Mouse (Mus musculus): ENCODE data around the gene Mlf2.

Mlf2 gene

DNA sequence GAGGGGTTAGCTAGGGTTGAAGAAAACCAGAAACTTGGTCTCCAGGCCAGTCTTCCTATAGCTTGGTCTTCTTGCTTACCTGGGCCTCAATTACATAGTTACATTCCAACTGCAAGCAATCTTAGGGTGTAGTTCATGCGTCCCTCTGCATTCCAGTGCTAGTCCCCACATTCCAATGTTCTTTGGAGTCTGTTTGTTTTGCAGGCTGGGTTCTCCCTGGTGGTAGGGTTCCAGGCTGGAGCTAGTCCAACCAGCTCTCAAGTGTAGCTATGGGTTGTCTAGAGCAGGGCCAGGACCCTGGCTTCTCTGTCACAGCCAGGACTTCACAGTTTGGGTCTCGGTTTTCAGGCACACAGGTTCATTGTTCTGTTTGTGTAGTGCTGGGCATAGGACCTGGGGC is 6.3 kb downstream of the Mlf2 start:
- DNase-seq: no peak

DNA sequence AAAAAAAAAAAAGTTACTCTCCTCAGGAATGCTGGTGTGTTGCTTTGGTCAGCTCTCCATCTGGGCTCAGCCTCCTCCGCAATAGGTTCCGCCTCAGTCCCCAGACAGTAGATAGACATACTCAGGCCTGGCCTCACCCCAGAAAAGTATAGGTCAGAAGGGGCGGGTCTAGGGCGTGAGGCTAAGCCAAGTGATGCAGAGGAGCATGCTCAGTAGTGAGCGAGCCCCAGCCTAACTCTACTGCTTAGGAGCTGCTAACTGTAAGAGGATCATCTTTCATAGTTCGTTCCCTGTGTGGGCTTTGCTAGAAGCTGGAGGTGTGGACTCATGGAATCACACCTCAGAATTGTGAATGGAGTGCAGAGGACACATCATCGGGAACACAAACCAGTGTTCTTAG is 7.4 kb downstream of the Mlf2 start:
- no peak for DNase-seq

GRCm38 (mm10) chr6:124941679-124942078 is 10.5 kb downstream of the Mlf2 start:
- DNase-seq: no peak

DNA sequence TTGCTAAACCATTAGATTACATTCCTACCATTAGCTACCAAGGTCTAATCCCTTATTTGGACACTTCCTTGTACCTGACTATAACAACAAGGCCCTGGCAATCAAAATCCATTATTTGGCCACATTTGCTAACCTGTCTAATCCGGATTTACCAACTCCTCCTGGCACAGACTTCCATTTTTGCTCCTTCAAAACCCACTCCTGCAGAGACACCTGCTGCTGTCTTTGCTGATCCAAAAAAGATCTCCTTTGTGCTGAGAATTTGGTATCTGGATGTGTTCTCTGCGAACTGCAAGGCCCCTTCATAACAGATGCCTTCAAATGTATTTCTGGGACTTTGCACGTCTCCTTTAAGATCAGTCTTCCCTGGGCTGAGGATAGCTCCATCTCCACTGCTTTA is 12.3 kb downstream of the Mlf2 start:
- no peak for DNase-seq

DNA sequence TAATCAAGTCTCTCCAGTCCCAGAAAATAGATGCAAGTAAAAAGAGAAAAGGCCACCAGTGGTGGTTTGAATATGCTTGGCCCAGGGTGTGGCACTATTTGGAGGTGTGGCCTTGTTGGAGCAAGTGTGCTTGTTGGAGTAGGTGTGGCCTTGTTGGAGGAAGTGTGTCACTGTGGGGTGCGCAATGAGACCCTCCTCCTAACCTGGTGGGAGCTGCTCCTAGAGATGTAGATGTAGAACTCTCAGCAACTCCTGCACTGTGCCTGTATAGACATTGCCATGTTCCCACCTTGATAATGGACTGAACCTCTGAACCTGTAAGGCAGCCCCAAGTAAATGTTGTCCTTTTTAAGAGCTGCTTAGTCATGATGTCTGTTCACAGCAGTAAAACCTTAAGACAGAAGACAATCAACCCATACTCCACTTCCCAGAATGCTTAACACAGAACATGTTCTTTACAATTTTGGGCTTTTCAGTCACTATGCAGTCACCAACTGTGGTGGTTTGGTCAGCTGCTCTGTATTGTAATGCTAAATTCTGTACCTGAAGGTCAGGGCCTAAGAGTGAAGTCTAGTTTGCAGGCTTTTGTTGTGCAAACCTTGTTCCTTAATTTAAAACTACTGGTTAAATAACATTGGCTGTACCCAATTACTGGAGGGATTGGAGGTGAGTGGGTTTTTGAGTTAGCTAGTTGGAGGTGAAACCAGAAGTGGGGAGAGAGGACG is 23.0 kb downstream of the Mlf2 start:
- no peak for DNase-seq

DNA sequence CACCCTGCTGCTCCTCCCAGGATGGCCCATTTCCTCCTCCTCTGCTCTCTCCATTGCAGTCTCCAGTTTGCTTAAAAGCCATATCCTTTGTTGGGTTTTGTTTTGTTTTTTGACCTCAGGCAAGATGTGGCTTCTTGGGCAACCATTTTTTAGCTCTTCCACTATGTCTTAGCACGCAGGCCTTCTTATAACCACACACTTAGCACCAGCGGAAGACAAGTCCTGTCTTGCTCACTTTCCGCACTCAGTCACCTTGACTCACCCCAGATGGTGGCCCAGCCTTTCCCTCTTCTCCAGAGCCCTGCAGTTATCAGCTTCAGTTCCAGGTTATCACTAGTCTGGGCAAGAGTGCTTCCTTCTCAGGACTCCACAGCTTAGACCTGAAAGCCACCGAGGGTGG is 24.0 kb downstream of the Mlf2 start:
- no peak for DNase-seq

DNA sequence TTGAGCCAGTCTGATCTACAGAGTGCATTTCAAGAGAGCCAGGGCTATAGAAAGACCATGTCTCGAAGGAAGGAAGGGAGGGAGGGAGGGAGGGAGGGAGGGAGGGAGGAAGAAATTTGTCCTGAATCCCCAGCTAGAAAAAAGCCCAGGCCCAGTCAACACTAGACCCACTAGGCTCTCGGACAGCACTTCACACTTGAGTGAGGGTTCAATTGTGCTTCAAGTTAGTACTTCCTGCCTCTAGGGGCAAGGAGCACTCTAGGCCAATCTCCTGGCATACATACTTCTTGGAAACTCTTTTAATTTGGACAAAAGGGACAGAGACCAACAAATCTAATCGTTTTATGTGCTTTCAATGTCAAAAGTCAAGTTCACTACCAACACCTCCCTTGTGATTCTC is 26.9 kb downstream of the Mlf2 start:
- no peak for DNase-seq

DNA sequence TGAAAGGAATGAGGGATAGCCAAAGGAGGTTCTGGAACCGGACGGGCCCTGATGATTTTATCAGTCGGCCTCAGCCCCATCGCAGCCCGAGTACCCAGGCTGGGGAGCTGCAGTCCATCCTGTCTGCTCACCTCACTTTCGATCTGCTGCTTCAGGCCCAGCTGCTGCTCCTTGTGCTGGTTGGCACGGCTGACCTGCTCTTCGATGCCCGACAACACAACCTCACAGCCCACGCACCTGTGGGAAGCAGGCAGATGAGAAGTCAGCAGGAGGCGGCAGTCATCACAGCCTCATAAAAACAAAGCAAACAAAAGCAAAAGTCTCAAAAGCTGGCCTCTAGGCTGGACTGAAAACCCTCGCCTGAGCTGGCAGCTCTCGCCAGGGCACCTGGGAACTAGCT is 28.8 kb downstream of the Mlf2 start:
- no peak for DNase-seq

DNA sequence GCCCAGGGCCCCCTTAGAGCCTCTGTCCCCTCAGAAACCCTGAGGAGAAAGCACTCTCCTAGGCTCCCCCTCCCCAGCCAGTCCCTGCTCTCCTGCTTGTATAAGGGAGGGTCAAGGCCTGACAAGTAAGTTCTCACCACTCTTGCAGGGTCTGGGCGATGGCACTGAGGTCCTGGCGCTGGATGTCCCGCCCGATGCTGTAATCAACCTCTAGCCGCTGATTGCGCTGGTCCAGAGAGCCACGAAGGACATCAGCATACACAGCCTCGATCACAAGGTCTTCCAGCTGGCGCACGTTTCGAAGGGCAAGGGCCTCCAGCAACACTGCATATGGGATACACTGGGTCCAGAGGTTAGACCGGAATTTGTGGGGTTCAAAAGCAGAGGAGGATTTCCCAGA is 29.8 kb downstream of the Mlf2 start:
- DNase-seq: no peak

- no peak for DNase-seq
These were observed 33.5 kb downstream of the Mlf2 start for GRCm38 (mm10) chr6:124964638-124965037.

DNA sequence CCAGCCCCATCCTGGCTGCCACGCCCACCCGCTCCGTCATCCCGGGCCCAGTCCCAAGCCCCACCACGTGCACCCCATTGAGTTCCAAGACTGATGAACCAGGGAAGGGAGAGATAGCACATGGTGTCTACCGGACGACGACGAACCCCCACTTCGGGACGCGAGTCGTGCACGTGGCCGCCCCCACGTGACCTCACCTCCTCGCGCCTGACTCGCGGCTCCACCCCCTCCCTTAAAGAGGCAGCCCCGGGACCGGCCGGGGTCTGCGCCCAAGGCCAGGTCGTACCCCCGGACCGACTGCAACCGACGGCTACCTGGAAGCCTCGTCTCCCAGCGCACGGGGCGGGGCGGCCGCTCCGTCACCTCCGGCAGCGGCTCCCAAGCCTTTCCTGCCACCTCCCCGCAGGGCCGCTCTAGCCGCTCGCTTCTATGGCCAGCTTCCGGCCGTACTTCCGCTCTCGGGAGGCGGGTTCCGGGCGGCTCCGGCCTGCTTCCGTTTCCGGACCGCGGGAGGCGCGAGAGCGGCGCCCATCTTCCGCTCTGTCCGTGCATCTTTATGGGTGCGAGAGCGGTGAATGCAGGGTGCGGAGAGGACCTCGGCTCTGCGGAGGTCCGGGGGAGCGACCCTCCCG is 34.0 kb downstream of the Mlf2 start, which contains the start of gene Cops7a:
TSS of gene Cops7a (minus strand) at position 451 of the 632 bp plus-strand sequence.
- peak; percentile 97 for DNase-seq

GRCm38 (mm10) chr6:124965747-124966146 is 34.6 kb downstream of the Mlf2 start:
- DNase-seq: no peak

- DNase-seq: no peak
These were observed 35.4 kb downstream of the Mlf2 start for GRCm38 (mm10) chr6:124966466-124967118.

GRCm38 (mm10) chr6:124967766-124968165 is 36.6 kb downstream of the Mlf2 start:
- no peak for DNase-seq

All from right cerebral cortex, postnatal 25 days (tissue).